Mouse (Mus musculus) midbrain, embryonic 11.5 days (tissue): ENCODE measurements at regions not wholly inside any gene's neighbourhood (a gene's known extent, or its start where the extent isn't known, plus 50 kb on each side); places are given as distances from the start of the nearest gene placed in this dataset.

Experiments
- ATAC-seq: fragments of 200-750 bp; cut with Nextera tagmentation; 2 replicates; pipeline ENCODE4 v1.8.0; 2017; ENCODE audit warnings: moderate TSS enrichment, moderate library complexity; ENCODE audit not compliant: low FRiP score
- DNase-seq: peaks from one replicate; pipeline ENCODE4 v3.0.0; 2015; ENCODE audit warnings: low spot score; ENCODE audit errors: missing footprints
- H3K27ac ChIP-seq: fragments of 300-500 bp; sonication (generic); 2 replicates; pipeline ENCODE4 v1.5.1; 2014; ENCODE audit warnings: low read depth, low read length
- H3K27me3 ChIP-seq: fragments of 300-500 bp; sonication (generic); 2 replicates; pipeline ENCODE4 v1.6.1; 2014; ENCODE audit warnings: mild to moderate bottlenecking, low read length, moderate library complexity, mixed read lengths; ENCODE audit not compliant: control insufficient read depth, insufficient read depth
- H3K36me3 ChIP-seq: fragments of 300-500 bp; sonication (generic); 2 replicates; pipeline ENCODE4 v1.6.1; 2014; ENCODE audit warnings: mild to moderate bottlenecking, low read length, moderate library complexity, mixed read lengths; ENCODE audit not compliant: control insufficient read depth, insufficient read depth
- H3K4me1 ChIP-seq: fragments of 300-500 bp; sonication (generic); 2 replicates; pipeline ENCODE4 v1.6.1; 2014; ENCODE audit warnings: low read length; ENCODE audit not compliant: control insufficient read depth, insufficient read depth
- H3K4me2 ChIP-seq: fragments of 300-500 bp; sonication (generic); 2 replicates; pipeline ENCODE4 v1.6.1; 2014; ENCODE audit warnings: mild to moderate bottlenecking, moderate library complexity
- H3K4me3 ChIP-seq: fragments of 300-500 bp; sonication (generic); 2 replicates; pipeline ENCODE4 v1.5.1; 2014; ENCODE audit warnings: low read depth, low read length
- H3K9ac ChIP-seq: fragments of 300-500 bp; sonication (generic); 2 replicates; pipeline ENCODE4 v1.6.1; 2014; ENCODE audit warnings: low read length
- H3K9me3 ChIP-seq: fragments of 300-500 bp; sonication (generic); 2 replicates; pipeline ENCODE4 v1.6.1; 2016; ENCODE audit warnings: low read length; ENCODE audit not compliant: control insufficient read depth
- WGBS: fragments of 180-500 bp; shearing (Covaris S2); extraction: QIAGEN DNeasy Blood & Tissue Kit; methylation state at CpG from one replicate; pipeline ENCODE4 v1.1.7; 2014; 5-methylcytosine and 5-hydroxymethylcytosine counted together

- ATAC-seq (no peak), DNase-seq (no peak)
- H3K4me1 ChIP-seq, result no peaks in the 10 kb centered on the region
- H3K36me3 ChIP-seq, result no peaks in the 10 kb centered on the region
- 88% methylated on average over 2 of the region's 2 CpGs for WGBS
- no peak overlapping the region for H3K4me3 ChIP-seq
- no peak overlapping the region for H3K9ac ChIP-seq
- H3K27me3 ChIP-seq, result no peaks in the 10 kb centered on the region
- no peaks in the 10 kb centered on the region for H3K9me3 ChIP-seq
- H3K4me2 ChIP-seq, result no peak overlapping the region
- H3K27ac ChIP-seq, result no peak overlapping the region
These were observed 110.4 kb upstream of the Prdm1 start for GRCm38 (mm10) chr10:44638678-44639077.

- 81% methylated on average over 3 of the region's 3 CpGs for WGBS
- Histone ChIP-seq H3K9ac (no peak overlapping the region), H3K4me3 (no peak overlapping the region), H3K9me3 (no peaks in the 10 kb centered on the region), H3K4me1 (no peaks in the 10 kb centered on the region), H3K27me3 (no peaks in the 10 kb centered on the region), H3K36me3 (no peaks in the 10 kb centered on the region), H3K4me2 (no peak overlapping the region), H3K27ac (no peak overlapping the region)
- no peak for ATAC-seq
- DNase-seq, result no peak
These were observed 108.5 kb upstream of the Prdm1 start for GRCm38 (mm10) chr10:44636786-44637185.

GRCm38 (mm10) chr10:44636061-44636460, 107.8 kb upstream of the Prdm1 start:
- ATAC-seq (no peak), DNase-seq (no peak)
- H3K36me3 ChIP-seq, result no peaks in the 10 kb centered on the region

GRCm38 (mm10) chr10:44631584-44631983, 103.3 kb upstream of the Prdm1 start:
- no peaks in the 10 kb centered on the region for H3K9me3 ChIP-seq
- H3K4me2 ChIP-seq, result no peak overlapping the region
- 85% methylated on average over 8 of the region's 8 CpGs for WGBS

More at GRCm38 (mm10) chr10:44636061-44636460, 107.8 kb upstream of the Prdm1 start:
- Histone ChIP-seq H3K9me3 (no peaks in the 10 kb centered on the region), H3K4me1 (no peaks in the 10 kb centered on the region), H3K9ac (no peak overlapping the region), H3K27me3 (no peaks in the 10 kb centered on the region), H3K4me3 (no peak overlapping the region), H3K4me2 (no peak overlapping the region), H3K27ac (no peak overlapping the region)

GRCm38 (mm10) chr10:44630485-44630884, 102.2 kb upstream of the Prdm1 start:
- Histone ChIP-seq H3K4me2 (no peak overlapping the region), H3K9ac (no peak overlapping the region), H3K27me3 (no peaks in the 10 kb centered on the region), H3K27ac (no peak overlapping the region), H3K9me3 (no peaks in the 10 kb centered on the region), H3K4me1 (no peaks in the 10 kb centered on the region), H3K4me3 (no peak overlapping the region), H3K36me3 (no peaks in the 10 kb centered on the region)
- WGBS, result 83% methylated on average over 13 of the region's 13 CpGs
- no peak for ATAC-seq
- DNase-seq, result no peak

More at GRCm38 (mm10) chr10:44631584-44631983, 103.3 kb upstream of the Prdm1 start:
- no peaks in the 10 kb centered on the region for H3K36me3 ChIP-seq
- no peak overlapping the region for H3K27ac ChIP-seq
- no peak overlapping the region for H3K9ac ChIP-seq
- no peak for ATAC-seq
- H3K4me3 ChIP-seq, result no peak overlapping the region
- no peak for DNase-seq
- H3K27me3 ChIP-seq, result no peaks in the 10 kb centered on the region
- H3K4me1 ChIP-seq, result no peaks in the 10 kb centered on the region

- DNase-seq (no peak), ATAC-seq (no peak)
- Histone ChIP-seq H3K9me3 (no peaks in the 10 kb centered on the region), H3K9ac (no peak overlapping the region), H3K4me3 (no peak overlapping the region), H3K27me3 (no peaks in the 10 kb centered on the region), H3K4me1 (no peaks in the 10 kb centered on the region), H3K4me2 (no peak overlapping the region), H3K36me3 (no peaks in the 10 kb centered on the region), H3K27ac (no peak overlapping the region)
- WGBS, result 89% methylated on average over 3 of the region's 3 CpGs
These were observed 100.1 kb upstream of the Prdm1 start for GRCm38 (mm10) chr10:44628387-44628786.

- Histone ChIP-seq H3K9ac (no peak overlapping the region), H3K9me3 (no peaks in the 10 kb centered on the region), H3K4me2 (no peak overlapping the region), H3K27me3 (no peaks in the 10 kb centered on the region), H3K4me1 (no peaks in the 10 kb centered on the region), H3K27ac (no peak overlapping the region), H3K4me3 (no peak overlapping the region), H3K36me3 (no peaks in the 10 kb centered on the region)
- ATAC-seq (no peak), DNase-seq (no peak)
- 98% methylated on average over 3 of the region's 3 CpGs for WGBS
These were observed 99.1 kb upstream of the Prdm1 start for GRCm38 (mm10) chr10:44627431-44627830.

GRCm38 (mm10) chr10:44625521-44625920, 97.2 kb upstream of the Prdm1 start:
- WGBS, result 68% methylated on average over 4 of the region's 4 CpGs
- H3K4me3 ChIP-seq, result no peak overlapping the region
- ATAC-seq (no peak), DNase-seq (no peak)
- no peaks in the 10 kb centered on the region for H3K9me3 ChIP-seq
- no peaks in the 10 kb centered on the region for H3K4me1 ChIP-seq
- no peak overlapping the region for H3K9ac ChIP-seq
- no peak overlapping the region for H3K4me2 ChIP-seq
- no peak overlapping the region for H3K27ac ChIP-seq
- no peaks in the 10 kb centered on the region for H3K27me3 ChIP-seq
- no peaks in the 10 kb centered on the region for H3K36me3 ChIP-seq

- Histone ChIP-seq H3K4me2 (no peak overlapping the region), H3K4me1 (no peaks in the 10 kb centered on the region), H3K9ac (no peak overlapping the region), H3K9me3 (no peaks in the 10 kb centered on the region), H3K36me3 (no peaks in the 10 kb centered on the region), H3K27me3 (no peaks in the 10 kb centered on the region), H3K27ac (no peak overlapping the region), H3K4me3 (no peak overlapping the region)
- ATAC-seq, result no peak
- 68% methylated on average over 1 of the region's 1 CpGs for WGBS
- no peak for DNase-seq
These were observed 87.3 kb upstream of the Prdm1 start for GRCm38 (mm10) chr10:44615586-44615985.

GRCm38 (mm10) chr10:44612571-44612970, 84.3 kb upstream of the Prdm1 start:
- H3K4me1 ChIP-seq, result no peaks in the 10 kb centered on the region
- H3K4me2 ChIP-seq, result no peak overlapping the region
- no peak overlapping the region for H3K9ac ChIP-seq
- WGBS, result 87% methylated on average over 7 of the region's 7 CpGs
- H3K9me3 ChIP-seq, result no peaks in the 10 kb centered on the region
- H3K4me3 ChIP-seq, result no peak overlapping the region
- H3K27me3 ChIP-seq, result no peaks in the 10 kb centered on the region
- no peak overlapping the region for H3K27ac ChIP-seq
- H3K36me3 ChIP-seq, result no peaks in the 10 kb centered on the region
- no peak for ATAC-seq
- no peak for DNase-seq
